Mouse (Mus musculus): ENCODE data around the gene Ankrd2. TPM values are rescaled to one million over a fixed set of nuclear protein-coding genes. Genes with fewer than 3 reads are reported as not detected.

Ankrd2 gene
- total RNA-seq, 2 experiments from 2014 or later, result 0.64 to 0.76 TPM

DNA sequence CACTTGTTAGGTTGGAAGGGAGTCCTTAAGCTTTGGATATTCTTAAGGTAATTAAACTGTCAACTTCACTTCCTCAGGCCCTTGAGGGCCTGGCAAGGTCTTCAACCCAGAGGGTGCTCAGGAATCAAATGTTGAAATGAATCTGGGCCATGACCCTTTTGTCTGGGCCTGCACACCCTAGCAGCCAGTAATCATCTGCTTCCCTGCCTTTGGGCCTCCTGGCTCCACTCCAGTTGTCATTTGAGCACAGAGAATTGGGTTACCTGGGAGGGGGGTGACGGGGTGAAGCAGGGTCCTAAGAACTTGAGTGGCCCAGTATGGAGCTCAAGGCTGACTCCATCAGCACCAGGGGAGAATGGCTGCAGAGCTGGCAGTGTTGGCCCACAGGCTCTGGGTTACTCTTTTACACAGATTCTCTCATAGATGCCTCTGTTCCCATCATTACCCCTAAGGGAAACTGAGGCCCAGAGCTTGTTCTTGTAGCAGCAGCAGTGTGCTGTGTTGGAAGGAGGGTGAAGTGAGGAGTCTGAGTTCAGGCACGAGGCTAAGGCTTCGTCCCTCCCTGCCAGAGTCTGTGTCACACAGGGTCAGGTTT is 21.5 kb upstream of the Ankrd2 start:
- DNase-seq (ENCODE audit: low spot score in 2 of 2), result no peak

GRCm38 (mm10) chr19:42015001-42015400 is 20.8 kb upstream of the Ankrd2 start:
- no peak for DNase-seq (ENCODE audit: low spot score in 2 of 2)

DNA sequence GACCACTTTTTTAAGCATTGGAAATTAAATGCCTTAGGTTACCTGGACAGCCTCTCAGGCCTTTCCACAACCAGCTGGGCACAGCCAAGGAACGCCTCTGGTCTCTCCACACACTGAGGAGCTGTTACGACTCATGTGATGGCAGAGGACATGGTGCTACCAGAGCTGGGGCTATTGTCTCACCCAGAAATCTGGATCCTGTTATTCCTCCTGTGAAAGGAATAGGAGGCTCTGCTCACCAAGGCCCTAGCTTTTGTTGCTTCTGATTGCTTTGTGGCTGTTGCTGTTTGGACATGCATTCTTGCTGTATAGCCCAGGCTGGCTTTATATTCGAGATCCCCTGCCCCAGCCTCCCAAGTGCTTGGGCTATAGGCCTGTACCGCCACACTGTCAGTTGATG is 19.5 kb upstream of the Ankrd2 start:
- DNase-seq (ENCODE audit: low spot score in 2 of 2), result no peak

DNA sequence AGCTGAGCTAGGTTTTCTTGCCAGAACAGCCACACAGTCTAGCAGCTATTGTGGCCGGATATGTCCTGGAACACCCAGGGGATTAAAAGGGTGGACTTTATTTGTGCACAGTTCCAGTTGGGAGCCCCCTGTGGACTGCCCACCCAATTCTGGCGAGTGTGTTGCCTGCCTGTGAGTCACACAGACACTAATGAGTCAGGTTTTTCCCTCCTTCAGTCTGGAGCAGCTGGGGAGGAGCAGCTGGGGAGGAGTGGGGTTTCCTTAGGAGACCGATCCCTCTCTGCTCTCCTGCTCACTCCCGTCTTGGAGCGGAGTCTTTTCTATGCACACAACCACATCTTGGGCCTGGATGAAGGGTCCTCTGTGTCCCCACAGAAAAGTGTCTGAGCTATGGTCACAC is 19.0 kb upstream of the Ankrd2 start:
- DNase-seq (ENCODE audit: low spot score in 2 of 2), result no peak

- DNase-seq (ENCODE audit: low spot score in 2 of 2), result peak; percentile 43 to 64
These were observed 18.2 kb upstream of the Ankrd2 start for GRCm38 (mm10) chr19:42017399-42018247.

- no peak for DNase-seq (ENCODE audit: low spot score in 2 of 2)
These were observed 16.7 kb upstream of the Ankrd2 start for GRCm38 (mm10) chr19:42019011-42019522.

GRCm38 (mm10) chr19:42021681-42022541 is 13.9 kb upstream of the Ankrd2 start:
- DNase-seq (ENCODE audit: low spot score in 2 of 2), result no peak

- DNase-seq (ENCODE audit: low spot score in 2 of 2), result no peak
These were observed 13.3 kb upstream of the Ankrd2 start for GRCm38 (mm10) chr19:42022542-42022848.

- peak; percentile 82 to 87 for DNase-seq (ENCODE audit: low spot score in 2 of 2)
These were observed 9.6 kb upstream of the Ankrd2 start for GRCm38 (mm10) chr19:42026158-42026557.

GRCm38 (mm10) chr19:42031112-42031511 is 4.7 kb upstream of the Ankrd2 start:
- DNase-seq (ENCODE audit: low spot score in 2 of 2), result no peak

- DNase-seq (ENCODE audit: low spot score in 2 of 2), result no peak
These were observed 2.2 kb upstream of the Ankrd2 start for GRCm38 (mm10) chr19:42033611-42034010.

GRCm38 (mm10) chr19:42034146-42034775 is 1.5 kb upstream of the Ankrd2 start:
- no peak for DNase-seq (ENCODE audit: low spot score in 2 of 2)

DNA sequence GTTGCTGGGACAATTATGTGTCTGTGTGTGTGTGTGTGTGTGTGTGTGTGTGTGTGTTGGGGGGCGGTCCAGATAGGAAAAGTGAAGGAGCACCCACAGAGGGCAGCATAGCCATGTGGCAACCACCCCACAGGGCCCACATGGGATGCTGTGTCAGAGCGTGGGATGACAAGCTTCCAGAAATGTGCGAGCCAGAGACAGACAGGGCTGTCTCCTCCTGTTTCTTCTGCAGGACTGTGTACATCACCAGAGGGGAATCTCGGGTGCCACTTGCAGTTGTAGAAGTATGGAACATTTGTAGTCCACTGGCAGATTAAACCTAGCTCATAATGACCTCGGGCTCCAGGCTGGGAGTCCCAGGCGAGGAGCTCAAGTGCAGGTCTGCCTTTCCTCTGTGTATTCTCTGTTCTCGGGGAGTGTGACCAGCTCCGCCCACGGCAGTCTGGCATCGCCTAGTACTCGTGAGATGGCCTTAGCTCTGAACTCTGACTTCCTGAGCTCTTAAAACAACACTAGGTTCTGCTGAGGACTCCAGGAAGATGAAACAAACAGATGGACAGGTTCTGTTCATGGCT is 832 bp upstream of the Ankrd2 start:
- no peak for DNase-seq (ENCODE audit: low spot score in 2 of 2)

DNA sequence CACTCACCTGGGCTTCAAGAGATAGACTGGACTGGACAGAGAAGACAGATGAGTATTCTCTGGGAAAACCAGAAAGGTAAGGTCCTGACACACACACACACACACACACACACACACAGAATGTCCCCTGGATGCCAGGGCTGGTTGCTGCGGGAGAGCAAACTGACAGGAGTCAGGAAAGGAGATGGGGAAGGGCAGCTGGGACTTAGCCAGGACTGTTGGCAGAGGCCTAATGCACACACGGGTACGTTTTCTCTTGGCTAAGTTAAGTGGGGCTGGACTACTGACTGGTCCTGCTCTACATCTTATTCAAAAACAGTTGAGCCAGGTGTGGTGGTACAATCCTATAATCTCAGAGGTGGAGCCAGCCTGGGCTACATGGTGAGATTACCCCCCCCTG is 557 bp downstream of the Ankrd2 start:
- DNase-seq (ENCODE audit: low spot score in 2 of 2), result no peak

DNA sequence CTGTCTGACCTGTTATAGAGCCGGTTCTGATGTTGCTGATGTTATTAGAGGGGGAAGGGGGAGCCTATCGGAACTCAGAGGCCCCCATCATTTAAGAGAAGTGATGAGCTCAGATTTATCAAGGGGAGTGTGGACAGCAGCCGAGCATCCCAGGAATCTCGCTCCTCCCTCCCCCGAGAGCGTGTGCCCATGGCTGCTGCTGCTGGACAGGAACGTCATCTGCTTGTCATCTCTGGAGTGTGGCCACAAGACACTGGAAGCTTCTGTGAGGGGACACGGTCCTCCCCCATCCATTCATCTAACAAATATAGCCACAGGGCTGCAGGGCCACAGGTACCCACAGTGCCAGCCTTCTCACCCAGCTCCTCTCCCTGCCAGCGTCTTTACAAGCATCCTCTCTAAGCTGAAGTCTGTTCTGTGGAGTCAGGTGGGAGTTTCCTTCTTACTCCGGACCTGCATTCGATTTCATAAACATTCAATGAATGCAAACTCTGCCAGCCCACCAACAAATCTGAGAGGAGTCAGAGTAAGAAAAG is 1.4 kb downstream of the Ankrd2 start:
- no peak for DNase-seq (ENCODE audit: low spot score in 2 of 2)

DNA sequence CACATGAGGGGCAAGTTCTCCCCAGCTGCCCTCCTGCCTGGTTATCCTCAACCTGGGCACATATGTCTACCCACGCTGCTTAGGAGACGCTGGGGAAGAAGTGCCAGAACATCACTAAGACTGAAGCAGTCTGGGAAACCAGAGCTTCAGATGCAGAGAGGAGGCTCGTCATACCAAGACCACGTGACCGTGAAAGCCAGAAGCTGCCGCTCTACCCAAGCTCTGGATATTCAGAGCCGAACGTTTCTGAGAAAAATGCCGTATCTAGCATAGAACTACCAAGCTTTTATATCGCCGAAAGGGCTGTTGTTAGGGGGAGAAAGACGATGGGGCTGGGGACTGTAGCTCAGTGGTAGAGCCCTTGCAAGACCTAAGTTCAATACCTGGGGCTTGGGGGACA is 2.5 kb downstream of the Ankrd2 start:
- DNase-seq (ENCODE audit: low spot score in 2 of 2), result no peak

DNA sequence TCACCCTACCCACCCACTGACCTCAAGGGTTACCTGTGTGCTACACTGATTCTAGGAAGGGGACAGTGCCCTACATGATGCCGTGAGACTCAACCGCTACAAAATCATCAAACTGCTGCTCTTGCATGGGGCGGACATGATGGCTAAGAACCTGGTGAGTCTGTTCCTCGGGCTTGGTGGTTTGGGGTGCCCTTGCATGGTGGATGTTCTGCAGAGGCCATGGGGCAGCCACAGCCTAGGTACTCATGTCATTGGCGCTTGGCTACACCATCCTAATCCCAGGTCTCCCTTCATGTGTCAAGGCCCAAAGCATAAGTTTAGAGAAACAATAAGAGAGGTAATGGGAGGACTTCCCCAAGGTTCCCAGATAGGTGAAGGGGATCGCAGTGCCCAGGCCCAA is 8.2 kb downstream of the Ankrd2 start:
- no peak for DNase-seq (ENCODE audit: low spot score in 2 of 2)

- peak; percentile 49 to 67 for DNase-seq (ENCODE audit: low spot score in 2 of 2)
These were observed 9.7 kb downstream of the Ankrd2 start, which contains the start of gene Hoga1 for GRCm38 (mm10) chr19:42045269-42046102. Hoga1 (plus strand) TSS chr19:42045610.

DNA sequence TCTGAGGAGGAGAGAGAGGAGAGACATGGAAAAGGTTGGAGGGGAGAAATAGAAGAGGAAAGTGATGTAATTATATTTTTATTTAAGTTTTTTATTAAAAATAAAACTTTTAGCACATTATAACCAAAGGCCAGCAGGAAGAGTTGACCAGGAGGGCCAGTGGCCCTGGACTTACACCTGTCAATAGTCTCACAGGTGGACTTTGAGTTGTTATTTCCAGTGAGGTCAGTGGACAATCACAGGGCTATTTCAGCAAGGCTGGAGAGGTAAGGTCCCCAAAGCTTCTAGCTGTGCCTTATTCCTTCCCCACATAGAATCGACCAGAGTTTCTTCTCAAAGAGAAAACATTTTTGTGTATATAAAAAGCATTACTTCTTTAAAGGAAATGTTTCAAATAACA is 14.5 kb downstream of the Ankrd2 start:
- no peak for DNase-seq (ENCODE audit: low spot score in 2 of 2)

GRCm38 (mm10) chr19:42051351-42051750 is 15.6 kb downstream of the Ankrd2 start:
- DNase-seq (ENCODE audit: low spot score in 2 of 2), result no peak

Data from adrenal gland, adult 18-20 months (tissue).